Mouse (Mus musculus) testis, adult 2 months (tissue): Measurements from ENCODE around the gene Pnkd. TPM values are rescaled to one million over a fixed set of nuclear protein-coding genes. Genes with fewer than 3 reads are reported as not detected.

Source experiments
- H3K27ac ChIP-seq: fragments of 200-500 bp; 2 replicates; pipeline ENCODE4 v1.5.1; 2012; ENCODE audit warnings: low read depth, low read length; ENCODE audit not compliant: control insufficient read depth, insufficient read depth
- H3K27me3 ChIP-seq: fragments of 200-500 bp; 2 replicates; pipeline ENCODE4 v1.6.1; 2012; ENCODE audit warnings: mild to moderate bottlenecking, low read length, moderate library complexity; ENCODE audit not compliant: control insufficient read depth, insufficient read depth
- H3K36me3 ChIP-seq: fragments of 200-500 bp; 2 replicates; pipeline ENCODE4 v1.6.1; 2012; ENCODE audit warnings: mild to moderate bottlenecking, low read length; ENCODE audit not compliant: control insufficient read depth, insufficient read depth
- H3K4me1 ChIP-seq: fragments of 200-500 bp; 2 replicates; pipeline ENCODE4 v1.6.1; 2012; ENCODE audit warnings: low read length; ENCODE audit not compliant: control insufficient read depth, insufficient read depth
- H3K4me3 ChIP-seq: fragments of 200-500 bp; 2 replicates; pipeline ENCODE4 v1.5.1; 2012; ENCODE audit warnings: low read depth, mild to moderate bottlenecking, low read length, moderate library complexity, mixed read lengths; ENCODE audit not compliant: control insufficient read depth
- CTCF ChIP-seq: fragments of 200-500 bp; IDR thresholded peaks from 2 replicates; pipeline ENCODE4 v1.5.1; 2012; ENCODE audit warnings: low read depth, mild to moderate bottlenecking, inconsistent platforms, low read length, moderate library complexity; ENCODE audit not compliant: control insufficient read depth, insufficient read depth, insufficient replicate concordance
- POLR2A ChIP-seq: fragments of 200-500 bp; IDR thresholded peaks from 2 replicates; pipeline ENCODE4 v1.6.1; 2012; ENCODE audit warnings: low read depth, mild to moderate bottlenecking, inconsistent platforms, low read length, moderate library complexity; ENCODE audit not compliant: control insufficient read depth
- polyA plus RNA-seq: library from polyadenylated mRNA; depleted of rRNA; stranded (reverse); fragments of >200 nt; gene quantifications from 2 replicates; pipeline ENCODE4 v1.2.3, GENCODE M21; 2012

Gene Pnkd
- polyA plus RNA-seq, 1 experiment = 119 TPM

DNA sequence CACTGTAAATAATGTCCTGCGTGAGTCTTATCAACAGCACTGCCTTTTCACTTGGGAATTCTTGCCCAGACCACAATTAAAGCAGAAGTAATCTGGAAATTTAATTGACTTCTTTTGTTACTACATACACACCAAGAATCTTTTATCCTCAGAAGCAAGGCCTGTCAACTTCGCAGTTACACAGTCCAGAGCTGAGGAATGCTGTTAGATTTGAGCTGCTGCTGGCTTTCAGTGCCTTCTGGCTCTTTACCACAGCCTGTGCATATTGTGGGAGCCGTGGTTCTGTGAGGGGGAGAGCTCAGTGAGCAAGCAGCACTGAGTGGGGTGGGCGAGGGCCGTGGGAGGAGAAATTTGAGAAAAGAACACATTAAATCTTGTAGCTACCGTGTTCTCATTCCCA lies 44.4 kb upstream of the Pnkd start:
- TF ChIP-seq CTCF (no peak), POLR2A (no peak)
- Histone ChIP-seq H3K27me3 (no peaks in the 10 kb centered on the region), H3K4me1 (peaks cover 12% of the 10 kb centered on the region), H3K27ac (no peak overlapping the region), H3K36me3 (no peaks in the 10 kb centered on the region), H3K4me3 (no peak overlapping the region)

- TF ChIP-seq CTCF (no peak), POLR2A (no peak)
Measured at GRCm38 (mm10) chr1:74240832-74241231, 43.9 kb upstream of the Pnkd start.

DNA sequence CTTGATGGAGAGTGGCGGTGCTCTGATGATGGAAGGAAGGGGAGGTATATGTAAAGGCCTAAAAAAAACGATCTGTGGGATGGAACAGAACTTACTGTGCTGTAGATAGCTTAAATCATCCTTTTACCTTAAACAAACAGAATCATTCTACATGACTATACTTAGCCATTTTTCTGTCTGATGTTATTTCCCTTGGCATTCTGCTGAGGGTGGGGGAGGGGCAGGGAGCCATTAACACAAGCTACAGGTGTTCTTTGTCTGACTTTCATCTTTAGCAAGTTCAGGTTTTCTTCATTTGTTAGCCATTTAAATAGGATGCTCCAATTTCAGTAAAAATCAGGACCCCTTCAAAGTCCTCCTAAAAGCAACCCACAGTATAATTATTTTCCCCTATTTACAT lies 39.2 kb upstream of the Pnkd start:
- Histone ChIP-seq H3K27me3 (no peaks in the 10 kb centered on the region), H3K4me1 (peaks cover 3% of the 10 kb centered on the region), H3K4me3 (no peak overlapping the region), H3K36me3 (peaks cover 1% of the 10 kb centered on the region; the same call in 1 of the 2 replicates), H3K27ac (no peak overlapping the region)
- TF ChIP-seq CTCF = no peak
- no peak for TF ChIP-seq POLR2A

More at GRCm38 (mm10) chr1:74240832-74241231, 43.9 kb upstream of the Pnkd start:
- Histone ChIP-seq H3K36me3 (no peaks in the 10 kb centered on the region), H3K4me3 (no peak overlapping the region), H3K4me1 (peaks cover 12% of the 10 kb centered on the region), H3K27ac (no peak overlapping the region), H3K27me3 (no peaks in the 10 kb centered on the region)

DNA sequence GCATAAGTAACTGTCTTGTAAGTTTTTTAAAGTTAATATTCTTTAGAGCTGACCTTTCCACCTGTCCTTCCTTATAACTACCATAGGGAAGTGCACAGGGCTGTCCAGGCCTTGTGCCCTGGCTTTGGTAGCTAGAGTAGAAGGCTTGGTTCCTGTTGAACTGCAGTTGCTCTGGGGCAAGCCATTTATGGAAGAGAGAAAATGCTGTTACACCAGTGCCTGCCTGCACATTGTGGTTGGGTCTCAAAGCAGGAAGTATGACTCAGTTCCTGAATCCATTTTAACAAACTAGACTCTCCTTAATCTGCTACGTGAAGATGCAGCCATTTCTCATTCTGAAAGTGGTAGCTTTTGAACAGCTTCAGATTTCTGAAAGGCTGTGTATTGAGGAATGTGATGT lies 35.9 kb upstream of the Pnkd start:
- TF ChIP-seq CTCF = no peak
- no peak for TF ChIP-seq POLR2A
- H3K4me1 ChIP-seq = peaks cover 2% of the 10 kb centered on the region; the same call in 1 of the 2 replicates
- no peak overlapping the region for H3K27ac ChIP-seq
- H3K27me3 ChIP-seq = no peaks in the 10 kb centered on the region
- no peak overlapping the region for H3K4me3 ChIP-seq
- H3K36me3 ChIP-seq = peaks cover 2% of the 10 kb centered on the region; the same call in 1 of the 2 replicates

DNA sequence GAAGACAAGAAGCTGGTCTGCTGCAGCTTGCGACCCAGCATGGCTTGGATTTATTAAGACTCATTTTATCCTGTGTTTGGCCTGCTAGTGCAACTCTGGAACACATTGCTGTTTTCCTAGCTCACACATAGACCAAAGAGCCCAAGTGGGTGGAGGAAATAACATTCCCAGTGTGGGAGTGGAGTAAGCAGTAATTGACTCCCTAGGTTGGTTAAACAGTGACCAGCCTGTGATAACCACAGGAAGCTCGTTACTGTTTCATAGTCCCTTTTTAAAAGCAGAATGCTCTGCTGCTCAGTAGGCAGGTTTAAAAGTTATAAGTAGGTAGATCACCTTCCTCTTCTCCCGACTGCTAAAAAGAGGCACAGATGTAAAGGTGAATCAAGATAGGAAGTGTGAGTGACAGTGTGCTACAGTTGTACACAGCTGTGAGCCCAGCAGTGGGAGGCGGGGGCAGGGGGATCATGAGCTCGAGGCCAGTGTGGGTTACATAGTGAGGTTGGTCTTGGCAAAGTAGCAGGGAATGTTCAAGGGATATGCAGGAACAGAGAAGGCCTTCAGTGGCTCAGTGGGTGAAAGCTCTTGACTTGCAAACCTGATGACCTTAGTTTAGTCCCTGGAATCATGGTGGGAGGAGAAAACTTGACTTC lies 35.3 kb upstream of the Pnkd start:
- H3K36me3 ChIP-seq = peaks cover 2% of the 10 kb centered on the region; the same call in 1 of the 2 replicates
- TF ChIP-seq CTCF (no peak), POLR2A (no peak)

GRCm38 (mm10) chr1:74250096-74250495 lies 34.6 kb upstream of the Pnkd start:
- Histone ChIP-seq H3K36me3 (peaks cover 2% of the 10 kb centered on the region; the same call in 1 of the 2 replicates), H3K4me1 (peaks cover 2% of the 10 kb centered on the region; the same call in 1 of the 2 replicates), H3K27me3 (no peaks in the 10 kb centered on the region), H3K27ac (no peak overlapping the region), H3K4me3 (no peak overlapping the region)
- TF ChIP-seq POLR2A (no peak), CTCF (no peak)

More for the DNA sequence above, 35.3 kb upstream of the Pnkd start:
- Histone ChIP-seq H3K27ac (peak overlapping the region; percentile 55), H3K27me3 (no peaks in the 10 kb centered on the region), H3K4me1 (peaks cover 2% of the 10 kb centered on the region; the same call in 1 of the 2 replicates), H3K4me3 (no peak overlapping the region)

GRCm38 (mm10) chr1:74255704-74256345 lies 28.9 kb upstream of the Pnkd start:
- no peaks in the 10 kb centered on the region for H3K4me1 ChIP-seq
- no peak overlapping the region for H3K4me3 ChIP-seq
- no peaks in the 10 kb centered on the region for H3K27me3 ChIP-seq
- TF ChIP-seq POLR2A (no peak), CTCF (no peak)
- H3K27ac ChIP-seq = no peak overlapping the region
- peaks cover 4% of the 10 kb centered on the region for H3K36me3 ChIP-seq
